Mouse (Mus musculus) embryonic stem cell, embryonic (primary cell): Measurements from ENCODE around the gene Zfr.

Source experiments
- CTCF ChIA-PET, 4 experiments: fragments of 300-600 bp in 2 of 4; fragments of 350-600 bp in 2 of 4; sonication (Branson Sonifier 250); formaldehyde crosslinking; loops; one replicate each; lab custom pipeline; 2022; ENCODE audit warnings: inconsistent platforms in 2 of 4; lab: Charles Lee
- POLR2A ChIA-PET, 4 experiments: fragments of 300-600 bp in 2 of 4; fragments of 350-600 bp in 2 of 4; sonication (Branson Sonifier 250); formaldehyde crosslinking; loops; one replicate each; lab custom pipeline; 2022; ENCODE audit warnings: antibody characterized with exemption in 4 of 4, inconsistent platforms in 1 of 4; lab: Charles Lee

The Zfr gene

GRCm38 (mm10) chr15:12093961-12094566 is 23.6 kb upstream of the Zfr start:
- POLR2A ChIA-PET = interaction anchor here in 2 of 4 experiments (1.0 to 2.0 kb wide), 12 partner anchors 7 to 122 kb away, joined by 3 to 21 read pairs (median 4); no protein-coding TSS in a partner anchor
- CTCF ChIA-PET = interaction anchor here in 3 of 4 experiments (0.9 to 2.5 kb wide), 7 partner anchors 12 to 125 kb away, joined by 3 to 11 read pairs (median 4); no protein-coding TSS in a partner anchor

- POLR2A ChIA-PET = interaction anchor here in 2 of 4 experiments (0.6 to 1.0 kb wide), 2 partner anchors 10 to 1398 kb away, joined by 3 read pairs; no protein-coding TSS in a partner anchor
- CTCF ChIA-PET = interaction anchor here (0.6 to 1.3 kb wide), 8 partner anchors 17 to 224 kb away, joined by 3 to 7 read pairs (median 4); no protein-coding TSS in a partner anchor
Observed at GRCm38 (mm10) chr15:12096447-12096846, 21.2 kb upstream of the Zfr start.

- CTCF ChIA-PET = interaction anchor here (0.5 to 1.3 kb wide), 9 partner anchors 17 to 341 kb away, joined by 3 to 7 read pairs (median 4); no protein-coding TSS in a partner anchor
- POLR2A ChIA-PET = interaction anchor here in 1 of 4 experiments (0.8 kb wide), 1 partner anchor 60 kb away, joined by 4 read pairs; no protein-coding TSS in a partner anchor
Observed at GRCm38 (mm10) chr15:12097344-12097743, 20.3 kb upstream of the Zfr start.

GRCm38 (mm10) chr15:12100912-12101311 is 16.7 kb upstream of the Zfr start:
- ChIA-PET CTCF (interaction anchor here in 1 of 4 experiments (1.4 kb wide), 1 partner anchor 129 kb away, joined by 4 read pairs; no protein-coding TSS in a partner anchor), POLR2A (interaction anchor here in 2 of 4 experiments (0.8 to 3.2 kb wide), 9 partner anchors 12 to 228 kb away, joined by 3 to 15 read pairs (median 5); no protein-coding TSS in a partner anchor)

GRCm38 (mm10) chr15:12103763-12104162 is 13.9 kb upstream of the Zfr start:
- ChIA-PET CTCF (no interaction called here), POLR2A (no interaction called here)

GRCm38 (mm10) chr15:12104827-12105226 is 12.8 kb upstream of the Zfr start:
- POLR2A ChIA-PET = interaction anchor here in 2 of 4 experiments (1.0 to 2.5 kb wide), 3 partner anchors 67 to 112 kb away, joined by 5 to 10 read pairs (median 6); no protein-coding TSS in a partner anchor
- CTCF ChIA-PET = no interaction called here

- ChIA-PET CTCF (interaction anchor here in 3 of 4 experiments (0.5 to 1.3 kb wide), 3 partner anchors 10 to 69 kb away, joined by 3 to 7 read pairs (median 3); no protein-coding TSS in a partner anchor), POLR2A (interaction anchor here (0.6 to 3.1 kb wide), 16 partner anchors 9 to 112 kb away, joined by 3 to 17 read pairs (median 3); partner anchors contain the start of gene Zfr (in 1 of the 4))
Observed at GRCm38 (mm10) chr15:12106430-12106829, 11.2 kb upstream of the Zfr start.

GRCm38 (mm10) chr15:12108200-12108599 is 9.4 kb upstream of the Zfr start:
- POLR2A ChIA-PET = interaction anchor here in 3 of 4 experiments (1.0 to 3.1 kb wide), 8 partner anchors 9 to 113 kb away, joined by 3 to 17 read pairs (median 8); partner anchors contain the start of gene Zfr (in 2 of the 3)
- CTCF ChIA-PET = interaction anchor here in 2 of 4 experiments (0.5 to 1.7 kb wide), 4 partner anchors 15 to 160 kb away, joined by 3 read pairs; no protein-coding TSS in a partner anchor

- ChIA-PET POLR2A (interaction anchor here in 1 of 4 experiments (1.0 to 2.4 kb wide), 3 partner anchors 8 to 16 kb away, joined by 3 to 10 read pairs (median 6); partner anchors contain the start of gene Zfr), CTCF (interaction anchor here in 1 of 4 experiments (0.8 kb wide), 1 partner anchor 159 kb away, joined by 3 read pairs; no protein-coding TSS in a partner anchor)
Observed at GRCm38 (mm10) chr15:12108922-12109321, 8.7 kb upstream of the Zfr start.

GRCm38 (mm10) chr15:12111232-12111631 is 6.4 kb upstream of the Zfr start:
- CTCF ChIA-PET = interaction anchor here in 1 of 4 experiments (0.5 kb wide), 1 partner anchor 475 kb away, joined by 3 read pairs; no protein-coding TSS in a partner anchor
- POLR2A ChIA-PET = interaction anchor here in 3 of 4 experiments (0.6 to 1.2 kb wide), 7 partner anchors 9 to 165 kb away, joined by 3 read pairs; no protein-coding TSS in a partner anchor

- CTCF ChIA-PET = interaction anchor here in 2 of 4 experiments (0.5 to 1.2 kb wide), 4 partner anchors 16 to 257 kb away, joined by 3 to 5 read pairs (median 4); no protein-coding TSS in a partner anchor
- POLR2A ChIA-PET = interaction anchor here in 3 of 4 experiments (0.5 to 1.9 kb wide), 10 partner anchors 12 to 1132 kb away, joined by 3 to 5 read pairs (median 3); partner anchors contain the start of gene Amacr (in 1 of the 3)
Observed at GRCm38 (mm10) chr15:12113411-12113810, 4.2 kb upstream of the Zfr start.

GRCm38 (mm10) chr15:12114546-12114945 is 3.1 kb upstream of the Zfr start:
- CTCF ChIA-PET = interaction anchor here in 2 of 4 experiments (1.1 to 1.2 kb wide), 2 partner anchors 17 to 143 kb away, joined by 3 to 5 read pairs (median 3); no protein-coding TSS in a partner anchor
- POLR2A ChIA-PET = interaction anchor here in 3 of 4 experiments (0.6 to 2.2 kb wide), 7 partner anchors 8 to 143 kb away, joined by 3 to 8 read pairs (median 3); no protein-coding TSS in a partner anchor

- ChIA-PET CTCF (interaction anchor here in 2 of 4 experiments (0.6 to 0.7 kb wide), 3 partner anchors 9 to 67 kb away, joined by 5 to 7 read pairs (median 6); no protein-coding TSS in a partner anchor), POLR2A (interaction anchor here (0.5 to 3.4 kb wide), 13 partner anchors 9 to 437 kb away, joined by 3 to 21 read pairs (median 5); no protein-coding TSS in a partner anchor)
Observed at GRCm38 (mm10) chr15:12115722-12116230, 1.9 kb upstream of the Zfr start.

- CTCF ChIA-PET = no interaction called here
- POLR2A ChIA-PET = interaction anchor here in 2 of 4 experiments (1.0 to 3.4 kb wide), 4 partner anchors 10 to 129 kb away, joined by 3 to 21 read pairs (median 8); no protein-coding TSS in a partner anchor
Observed at GRCm38 (mm10) chr15:12118093-12118431, 431 bp downstream of the Zfr start.

- ChIA-PET POLR2A (interaction anchor here in 3 of 4 experiments (0.6 to 3.4 kb wide), 16 partner anchors 11 to 553 kb away, joined by 3 to 21 read pairs (median 4); no protein-coding TSS in a partner anchor), CTCF (interaction anchor here in 1 of 4 experiments (0.8 kb wide), 1 partner anchor 78 kb away, joined by 3 read pairs; no protein-coding TSS in a partner anchor)
Observed at GRCm38 (mm10) chr15:12118432-12119128, 949 bp downstream of the Zfr start.

GRCm38 (mm10) chr15:12119129-12119466 is 1.5 kb downstream of the Zfr start:
- ChIA-PET CTCF (interaction anchor here in 1 of 4 experiments (0.8 kb wide), 1 partner anchor 78 kb away, joined by 3 read pairs; no protein-coding TSS in a partner anchor), POLR2A (interaction anchor here in 3 of 4 experiments (0.6 to 2.2 kb wide), 16 partner anchors 11 to 552 kb away, joined by 3 to 10 read pairs (median 4); no protein-coding TSS in a partner anchor)

GRCm38 (mm10) chr15:12124913-12125312 is 7.3 kb downstream of the Zfr start:
- CTCF ChIA-PET = no interaction called here
- POLR2A ChIA-PET = interaction anchor here in 2 of 4 experiments (0.7 to 1.8 kb wide), 5 partner anchors 8 to 88 kb away, joined by 3 to 8 read pairs (median 3); no protein-coding TSS in a partner anchor
